Mouse (Mus musculus) bone marrow macrophage, adult 2 months (primary cell): ENCODE data around the gene Krt10.

Experiments
- CTCF ChIP-seq: IDR thresholded peaks from 2 replicates; pipeline ENCODE4 v1.5.1; 2012; ENCODE audit warnings: low read depth, mild to moderate bottlenecking, low read length, moderate library complexity
- POLR2A ChIP-seq: IDR thresholded peaks from 2 replicates; pipeline ENCODE4 v1.6.1; 2012; ENCODE audit warnings: mild to moderate bottlenecking, low read depth, low read length, borderline replicate concordance

DNA sequence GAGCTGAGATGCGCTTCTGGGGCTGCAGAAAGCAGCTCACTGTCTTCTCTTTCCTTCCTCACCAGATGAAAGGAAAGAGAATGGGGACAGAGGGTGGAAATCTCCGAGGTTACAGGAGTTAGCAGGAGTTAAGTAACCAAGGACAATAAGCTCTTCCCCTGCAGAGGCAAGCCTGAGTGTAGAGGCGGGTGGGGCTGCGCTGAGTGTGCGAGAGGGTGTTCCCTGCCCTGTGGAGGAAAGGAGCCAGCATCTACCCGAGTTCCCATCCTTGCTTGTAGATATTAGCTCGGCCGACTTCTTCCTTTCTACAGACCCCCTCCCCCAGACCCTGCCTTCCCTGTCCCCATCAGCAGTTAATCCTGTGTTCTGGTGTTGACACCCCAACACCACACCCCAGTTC is 9.7 kb upstream of the Krt10 start:
- TF ChIP-seq CTCF: no peak
- TF ChIP-seq POLR2A: no peak
